Mouse (Mus musculus) C2C12 (cell line): ENCODE data around the gene Arhgap1. TPM values are rescaled to one million over a fixed set of nuclear protein-coding genes. Genes with fewer than 3 reads are reported as not detected.

Source experiments
- H3K27me3 ChIP-seq: one replicate; pipeline ENCODE4 v1.6.1; 2011; ENCODE audit not compliant: control insufficient read depth, insufficient read depth, insufficient read length
- H3K36me3 ChIP-seq: one replicate; pipeline ENCODE4 v1.6.1; 2011; ENCODE audit not compliant: control insufficient read depth, insufficient read depth
- H3K4me3 ChIP-seq: one replicate; pipeline ENCODE4 v1.5.1; 2011; ENCODE audit warnings: mild to moderate bottlenecking, control low read depth; ENCODE audit not compliant: poor library complexity, insufficient read depth, severe bottlenecking
- H3K79me2 ChIP-seq: one replicate; pipeline ENCODE4 v1.6.1; 2011; ENCODE audit not compliant: control insufficient read depth, insufficient read depth
- H3K79me3 ChIP-seq: one replicate; pipeline ENCODE4 v1.6.1; 2011; ENCODE audit warnings: low read depth, control low read depth
- H3ac ChIP-seq: one replicate; pipeline ENCODE3; 2011; ENCODE audit warnings: low read depth; ENCODE audit not compliant: control insufficient read depth, insufficient read length
- CEBPB ChIP-seq: IDR thresholded peaks from one replicate; pipeline ENCODE4 v1.6.1; 2011; ENCODE audit warnings: low read depth, mild to moderate bottlenecking, control low read depth, moderate library complexity
- CTCF ChIP-seq: IDR thresholded peaks from one replicate; pipeline ENCODE4 v1.5.1; 2011; ENCODE audit not compliant: control insufficient read depth, insufficient read depth, insufficient read length
- FOSL1 ChIP-seq: IDR thresholded peaks from one replicate; pipeline ENCODE4 v1.8.0; 2011; ENCODE audit warnings: mild to moderate bottlenecking, low read length; ENCODE audit not compliant: poor library complexity, insufficient read depth, severe bottlenecking
- MAX ChIP-seq: IDR thresholded peaks from one replicate; pipeline ENCODE4 v1.6.1; 2011; ENCODE audit warnings: mild to moderate bottlenecking, control low read depth
- MYOD1 ChIP-seq: IDR thresholded peaks from one replicate; pipeline ENCODE4 v1.6.1; 2011; ENCODE audit warnings: low read depth; ENCODE audit not compliant: control insufficient read depth, insufficient read length
- MYOG ChIP-seq: IDR thresholded peaks from one replicate; pipeline ENCODE4 v1.6.1; 2011; ENCODE audit not compliant: control insufficient read depth, insufficient read length; ENCODE audit errors: extremely low read depth
- USF1 ChIP-seq: IDR thresholded peaks from one replicate; pipeline ENCODE4 v1.6.1; 2011; ENCODE audit warnings: low read depth, mild to moderate bottlenecking, control low read depth, moderate library complexity
- polyA plus RNA-seq: library from polyadenylated mRNA; unstranded; fragments of >200 nt; fragmentation: generic; extraction: Trizol; gene quantifications from one replicate; pipeline ENCODE4 v1.2.1, GENCODE M21; 2012; ENCODE audit warnings: missing spikeins

Gene Arhgap1
- polyA plus RNA-seq, 1 experiment: 71.7 TPM

DNA sequence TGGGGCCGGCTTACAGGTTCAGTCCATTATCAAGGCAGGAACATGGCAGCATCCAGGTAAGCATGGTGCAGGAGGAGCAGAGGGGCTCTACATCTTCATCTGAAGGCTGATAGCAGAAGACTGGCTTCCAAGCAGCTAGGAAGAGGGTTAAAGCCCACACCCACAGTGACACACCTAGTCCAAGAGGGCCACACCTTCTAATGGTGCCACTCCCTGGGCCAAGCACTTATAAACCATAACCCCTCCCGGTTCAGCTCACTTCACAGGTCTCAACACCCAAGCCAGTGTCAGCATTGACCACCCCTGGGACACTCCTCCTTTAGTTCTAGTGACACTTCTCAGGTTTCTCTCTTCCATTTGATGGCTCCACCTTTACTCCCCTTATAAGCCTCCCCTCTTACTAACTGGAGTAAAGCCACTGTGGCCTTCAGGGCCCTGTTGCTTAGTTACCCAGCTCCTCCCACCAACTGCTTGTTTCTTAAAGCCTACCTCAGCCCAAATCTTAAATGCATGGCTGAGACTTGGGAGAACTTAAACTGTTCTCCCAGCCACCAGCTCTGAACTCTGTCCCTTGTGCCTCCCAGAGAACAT lies 6.7 kb upstream of the Arhgap1 start:
- peaks cover 43% of the 10 kb centered on the region for H3K36me3 ChIP-seq
- H3ac ChIP-seq: no peak overlapping the region
- H3K79me3 ChIP-seq: peaks cover 3% of the 10 kb centered on the region
- peaks cover 24% of the 10 kb centered on the region for H3K79me2 ChIP-seq
- H3K4me3 ChIP-seq: no peak overlapping the region
- H3K27me3 ChIP-seq: no peaks in the 10 kb centered on the region
- TF ChIP-seq CTCF (no peak), MAX (no peak), MYOG (no peak), USF1 (no peak), FOSL1 (no peak), MYOD1 (no peak), CEBPB (no peak)

DNA sequence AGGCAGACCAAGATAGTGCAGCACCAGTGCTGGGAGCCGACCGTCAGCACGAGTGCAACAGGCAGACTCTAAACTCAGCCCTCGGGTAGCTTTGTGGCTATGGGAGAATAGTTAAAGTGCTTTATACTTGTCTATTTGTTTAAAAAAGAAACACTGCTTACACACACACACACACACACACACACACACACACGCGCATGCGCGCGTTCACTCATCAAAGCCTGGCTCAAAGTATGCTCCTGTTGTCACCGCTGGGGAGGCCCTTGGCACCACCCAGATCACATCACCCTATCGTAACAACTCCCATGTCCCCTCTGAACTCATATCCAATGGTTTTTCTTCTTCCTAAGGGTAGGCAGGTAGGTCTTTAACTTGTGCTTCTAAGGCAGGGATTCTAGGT lies 5.6 kb upstream of the Arhgap1 start:
- Histone ChIP-seq H3K27me3 (no peaks in the 10 kb centered on the region), H3ac (no peak overlapping the region), H3K79me3 (peaks cover 12% of the 10 kb centered on the region), H3K4me3 (no peak overlapping the region), H3K79me2 (peaks cover 35% of the 10 kb centered on the region), H3K36me3 (peaks cover 45% of the 10 kb centered on the region)
- TF ChIP-seq FOSL1: no peak
- no peak for TF ChIP-seq MAX
- no peak for TF ChIP-seq MYOD1
- TF ChIP-seq MYOG: no peak
- TF ChIP-seq CTCF: no peak
- no peak for TF ChIP-seq CEBPB
- no peak for TF ChIP-seq USF1

DNA sequence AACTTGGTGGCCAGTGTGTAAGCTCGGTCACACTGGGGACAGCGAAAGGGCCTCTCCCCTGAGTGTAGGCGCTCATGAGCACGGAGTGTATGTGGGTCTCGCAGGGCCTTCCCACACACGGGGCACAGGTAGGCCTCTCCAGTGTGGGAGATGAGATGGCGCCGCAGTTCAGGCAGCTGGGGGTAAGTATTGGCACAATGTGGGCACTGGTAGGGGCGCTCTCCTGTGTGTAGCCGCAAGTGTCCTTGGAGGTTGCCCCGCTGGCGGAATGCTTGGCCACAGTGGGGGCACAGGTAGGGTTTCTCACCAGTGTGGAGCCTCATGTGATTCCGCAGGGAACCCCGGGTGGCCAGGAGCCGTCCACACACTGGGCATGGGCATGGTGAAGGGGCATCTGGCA lies 4.3 kb upstream of the Arhgap1 start:
- no peaks in the 10 kb centered on the region for H3K27me3 ChIP-seq
- no peak for TF ChIP-seq FOSL1
- TF ChIP-seq MYOD1: no peak
- TF ChIP-seq MYOG: no peak
- TF ChIP-seq CTCF: no peak
- no peak overlapping the region for H3K4me3 ChIP-seq
- H3K36me3 ChIP-seq: peaks cover 45% of the 10 kb centered on the region
- peaks cover 45% of the 10 kb centered on the region for H3K79me2 ChIP-seq
- no peak overlapping the region for H3ac ChIP-seq
- H3K79me3 ChIP-seq: peaks cover 19% of the 10 kb centered on the region

DNA sequence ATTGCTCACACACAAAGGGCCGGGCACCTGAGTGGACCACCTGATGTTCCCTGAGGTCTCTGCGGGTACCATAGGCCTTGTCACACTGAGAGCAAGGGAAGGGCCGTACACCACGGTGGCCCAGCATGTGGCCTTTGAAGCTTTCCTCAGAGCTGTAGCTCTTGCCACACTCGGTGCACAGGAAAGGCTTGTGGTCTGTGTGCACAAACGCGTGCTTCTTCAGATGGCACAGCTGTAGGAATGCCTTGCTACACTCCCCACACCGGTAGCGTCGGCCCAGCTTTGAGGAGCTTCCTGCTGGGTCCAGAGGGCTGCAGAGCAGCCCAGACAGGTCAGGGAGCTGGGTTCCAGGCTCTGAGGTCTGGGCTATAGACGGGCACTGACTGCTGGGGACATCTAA lies 3.8 kb upstream of the Arhgap1 start:
- Histone ChIP-seq H3K36me3 (peaks cover 45% of the 10 kb centered on the region), H3K4me3 (no peak overlapping the region), H3K27me3 (no peaks in the 10 kb centered on the region), H3K79me3 (peaks cover 23% of the 10 kb centered on the region), H3ac (no peak overlapping the region), H3K79me2 (peaks cover 49% of the 10 kb centered on the region)
- TF ChIP-seq USF1: no peak

DNA sequence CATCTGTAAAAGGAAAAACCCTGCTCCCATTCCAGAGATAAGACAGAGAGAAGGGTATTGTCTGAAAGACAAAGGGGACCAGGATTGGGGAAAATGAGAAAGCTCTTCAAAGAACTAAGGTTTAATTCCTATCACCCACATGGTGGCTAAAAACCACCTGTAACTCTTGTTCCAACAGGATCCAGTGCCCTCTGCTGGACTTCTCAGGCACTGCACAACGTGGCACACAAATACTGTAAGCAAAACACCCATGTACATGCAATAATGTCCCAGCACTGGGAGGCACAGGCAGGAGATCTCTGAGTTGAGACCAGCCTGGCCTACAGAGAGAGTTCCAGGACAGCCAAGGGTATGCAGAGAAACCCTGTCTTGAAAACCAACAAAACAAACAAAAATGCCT lies 2.9 kb upstream of the Arhgap1 start:
- Histone ChIP-seq H3K36me3 (peaks cover 47% of the 10 kb centered on the region), H3K4me3 (no peak overlapping the region), H3K27me3 (no peaks in the 10 kb centered on the region), H3K79me2 (peaks cover 58% of the 10 kb centered on the region), H3K79me3 (peaks cover 26% of the 10 kb centered on the region), H3ac (no peak overlapping the region)
- peak; percentile 34 for TF ChIP-seq CTCF
- TF ChIP-seq MYOD1: no peak
- TF ChIP-seq MAX: peak; percentile 70

DNA sequence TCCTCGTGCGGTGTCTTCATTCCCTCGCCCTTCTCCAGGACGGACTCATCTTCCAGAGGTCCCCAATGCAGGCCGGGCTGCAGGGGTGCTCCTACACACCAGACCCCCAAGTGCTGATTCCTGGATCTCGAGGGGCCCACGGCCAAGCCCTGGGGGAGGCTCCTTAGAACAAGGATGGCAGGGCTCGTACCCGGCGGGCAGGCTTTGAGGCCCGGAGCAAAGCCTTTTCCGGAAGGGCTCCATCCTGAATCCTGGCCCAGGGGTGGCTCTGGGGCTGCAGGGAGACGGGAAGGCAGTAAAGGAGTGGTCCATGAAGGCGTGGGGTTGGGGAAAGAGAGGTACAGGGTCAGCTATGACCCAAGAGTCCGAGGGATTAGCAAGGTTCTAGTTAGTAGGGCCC lies 508 bp upstream of the Arhgap1 start:
- peaks cover 56% of the 10 kb centered on the region for H3K36me3 ChIP-seq

More for the DNA sequence above, 508 bp upstream of the Arhgap1 start:
- TF ChIP-seq MAX (no peak), CTCF (no peak), MYOD1 (no peak), MYOG (no peak)
- Histone ChIP-seq H3K79me2 (peaks cover 83% of the 10 kb centered on the region), H3ac (peak overlapping the region; percentile 91), H3K4me3 (peak overlapping the region; percentile 93), H3K79me3 (peaks cover 30% of the 10 kb centered on the region), H3K27me3 (no peaks in the 10 kb centered on the region)
